Mouse (Mus musculus): ENCODE measurements around the gene Ifna15. TPM values are rescaled to one million over a fixed set of nuclear protein-coding genes. Genes with fewer than 3 reads are reported as not detected.
A peak's percentile ranks its signal among the peaks of the same experiment; 100 is the strongest.

Ifna15 gene
- polyA plus RNA-seq, 1 experiment = not detected

- Histone ChIP-seq H3K36me3 (ENCODE audit: control insufficient read depth, insufficient read depth, low read length) (no peaks in the 10 kb centered on the region), H3K4me3 (ENCODE audit: low read depth, low read length) (no peak overlapping the region), H3K27ac (ENCODE audit: insufficient read depth, low read depth, low read length) (no peak overlapping the region), H3K27me3 (ENCODE audit: control insufficient read depth, insufficient read depth, low read length) (no peaks in the 10 kb centered on the region), H3K4me1 (ENCODE audit: control insufficient read depth, insufficient read depth, insufficient read length, low read length) (no peaks in the 10 kb centered on the region)
- 42% methylated on average over 2 of the region's 2 CpGs for WGBS
- no peak for TF ChIP-seq POLR2A (IDR thresholded peaks at IDR 0.05; ENCODE audit: low read depth, low read length)
- TF ChIP-seq CTCF (IDR thresholded peaks at IDR 0.05; ENCODE audit: extremely low read depth, insufficient read length, insufficient replicate concordance, low read depth, low read length) = no peak
Measured at GRCm38 (mm10) chr4:88515250-88515649, 42.8 kb downstream of the Ifna15 start.

GRCm38 (mm10) chr4:88514403-88514802, 43.6 kb downstream of the Ifna15 start:
- Histone ChIP-seq H3K4me1 (ENCODE audit: control insufficient read depth, insufficient read depth, insufficient read length, low read length) (no peaks in the 10 kb centered on the region), H3K36me3 (ENCODE audit: control insufficient read depth, insufficient read depth, low read length) (no peaks in the 10 kb centered on the region), H3K27me3 (ENCODE audit: control insufficient read depth, insufficient read depth, low read length) (no peaks in the 10 kb centered on the region), H3K27ac (ENCODE audit: insufficient read depth, low read depth, low read length) (no peak overlapping the region), H3K4me3 (ENCODE audit: low read depth, low read length) (no peak overlapping the region)
- WGBS = 39% methylated on average over 4 of the region's 4 CpGs
- TF ChIP-seq POLR2A (IDR thresholded peaks at IDR 0.05; ENCODE audit: low read depth, low read length) = no peak
- TF ChIP-seq CTCF (IDR thresholded peaks at IDR 0.05; ENCODE audit: extremely low read depth, insufficient read length, insufficient replicate concordance, low read depth, low read length) = peak; percentile 54; the same call in 1 of the 2 replicates

GRCm38 (mm10) chr4:88513743-88514142, 44.3 kb downstream of the Ifna15 start:
- Histone ChIP-seq H3K27me3 (ENCODE audit: control insufficient read depth, insufficient read depth, low read length) (no peaks in the 10 kb centered on the region), H3K4me3 (ENCODE audit: low read depth, low read length) (no peak overlapping the region), H3K4me1 (ENCODE audit: control insufficient read depth, insufficient read depth, insufficient read length, low read length) (no peaks in the 10 kb centered on the region), H3K27ac (ENCODE audit: insufficient read depth, low read depth, low read length) (no peak overlapping the region), H3K36me3 (ENCODE audit: control insufficient read depth, insufficient read depth, low read length) (no peaks in the 10 kb centered on the region)
- 93% methylated on average over 4 of the region's 4 CpGs for WGBS
- TF ChIP-seq POLR2A (IDR thresholded peaks at IDR 0.05; ENCODE audit: low read depth, low read length) (no peak), CTCF (IDR thresholded peaks at IDR 0.05; ENCODE audit: extremely low read depth, insufficient read length, insufficient replicate concordance, low read depth, low read length) (no peak)

Other genes with a start within 250 kb of the Ifna15 start
- gene Hacd4, start 119.3 kb downstream of the Ifna15 start, polyA plus RNA-seq (2012; rRNA removed) = 0.29 and 0.41 TPM in 2 replicates
- gene Ifnb1, start 35.5 kb downstream of the Ifna15 start, polyA plus RNA-seq (2012; rRNA removed) = not detected in 2 replicates
- gene Ifna14, start 13.6 kb upstream of the Ifna15 start, polyA plus RNA-seq (2012; rRNA removed) = not detected in 2 replicates
- not detected in 2 replicates for gene Ifna9, start 34.1 kb upstream of the Ifna15 start, polyA plus RNA-seq (2012; rRNA removed)
- gene Ifna12, start 45.1 kb upstream of the Ifna15 start, polyA plus RNA-seq (2012; rRNA removed) = not detected in 2 replicates
- not detected in 2 replicates for gene C87499, start 76.2 kb upstream of the Ifna15 start, polyA plus RNA-seq (2012; rRNA removed)
- gene Ifna13, start 86.2 kb upstream of the Ifna15 start, polyA plus RNA-seq (2012; rRNA removed) = not detected in 2 replicates
- not detected in 2 replicates for gene Ifna16, start 118.7 kb upstream of the Ifna15 start, polyA plus RNA-seq (2012; rRNA removed)
- gene Ifna2, start 125.7 kb upstream of the Ifna15 start, polyA plus RNA-seq (2012; rRNA removed) = not detected in 2 replicates
- not detected in 2 replicates for gene Ifnab, start 133.1 kb upstream of the Ifna15 start, polyA plus RNA-seq (2012; rRNA removed)
- 0.68 TPM in 1 of 2 replicates, not detected in the other for gene Gm26566, start 163.6 kb upstream of the Ifna15 start, polyA plus RNA-seq (2012; rRNA removed)
- gene Klhl9, start 164.2 kb upstream of the Ifna15 start, polyA plus RNA-seq (2012; rRNA removed) = 6.5 and 11.3 TPM in 2 replicates
- gene Gm13271, start 196.6 kb upstream of the Ifna15 start, polyA plus RNA-seq (2012; rRNA removed) = not detected in 2 replicates
- gene Gm13283, start 201.9 kb upstream of the Ifna15 start, polyA plus RNA-seq (2012; rRNA removed) = 0.08 TPM in 2 replicates
- not detected in 2 replicates for gene Gm13290, start 215.6 kb upstream of the Ifna15 start, polyA plus RNA-seq (2012; rRNA removed)
- gene Gm13289, start 218.7 kb upstream of the Ifna15 start, polyA plus RNA-seq (2012; rRNA removed) = not detected in 2 replicates
- gene Gm13272, start 221.6 kb upstream of the Ifna15 start, polyA plus RNA-seq (2012; rRNA removed) = not detected in 2 replicates
- not detected in 2 replicates for gene Ifnz, start 223.9 kb upstream of the Ifna15 start, polyA plus RNA-seq (2012; rRNA removed)
- gene Gm13276, start 227.5 kb upstream of the Ifna15 start, polyA plus RNA-seq (2012; rRNA removed) = not detected in 2 replicates
- gene Gm13277, start 230.4 kb upstream of the Ifna15 start, polyA plus RNA-seq (2012; rRNA removed) = not detected in 2 replicates
- gene Gm13278, start 233.3 kb upstream of the Ifna15 start, polyA plus RNA-seq (2012; rRNA removed) = not detected in 2 replicates
- gene Gm13275, start 236.2 kb upstream of the Ifna15 start, polyA plus RNA-seq (2012; rRNA removed) = not detected in 2 replicates
- not detected in 2 replicates for gene Gm13279, start 239.2 kb upstream of the Ifna15 start, polyA plus RNA-seq (2012; rRNA removed)
- not detected in 2 replicates for gene Gm13285, start 241.4 kb upstream of the Ifna15 start, polyA plus RNA-seq (2012; rRNA removed)
- gene Gm13287, start 245.0 kb upstream of the Ifna15 start, polyA plus RNA-seq (2012; rRNA removed) = not detected in 2 replicates
- gene Gm13288, start 247.3 kb upstream of the Ifna15 start, polyA plus RNA-seq (2012; rRNA removed) = not detected in 2 replicates